Mouse (Mus musculus) cerebellum, postnatal 4 days (tissue): ENCODE results near the gene Flnb.

ENCODE experiments used
- DNase-seq, 2 experiments: peaks; one replicate each; pipeline ENCODE4 v3.0.0; 2022; ENCODE audit warnings: low spot score in 2 of 2, mixed read lengths in 1 of 2

The Flnb gene

GRCm38 (mm10) chr14:7899986-7900385 is 82.2 kb downstream of the Flnb start:
- DNase-seq, result no peak

DNA sequence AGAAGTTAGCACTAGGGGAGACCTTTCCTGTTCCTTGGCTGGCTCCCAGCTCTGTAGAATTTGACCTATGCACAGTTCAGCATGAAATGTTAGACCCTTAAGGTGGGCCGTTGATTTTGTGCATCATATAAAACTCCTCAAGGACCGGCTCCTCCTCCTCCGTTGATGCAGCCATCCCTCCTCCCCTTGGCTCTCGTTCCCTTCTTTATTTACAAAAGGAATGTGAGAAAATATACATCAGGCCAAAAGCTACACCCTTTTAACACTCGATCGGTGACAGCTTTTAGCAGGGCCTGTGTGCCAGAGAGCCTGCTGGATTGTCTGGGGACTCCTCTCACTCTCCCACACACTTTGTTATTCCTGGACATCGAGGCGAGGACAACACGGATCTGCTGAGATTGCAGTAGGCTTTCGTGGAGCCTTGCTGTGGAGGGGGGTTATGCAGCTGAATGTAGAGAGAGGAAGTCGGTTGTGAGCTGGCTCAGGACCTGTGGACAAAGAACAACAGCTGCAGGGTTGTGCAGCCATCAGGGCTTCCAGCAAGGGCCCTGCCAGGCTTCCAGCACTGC is 82.8 kb downstream of the Flnb start:
- DNase-seq, result no peak

DNA sequence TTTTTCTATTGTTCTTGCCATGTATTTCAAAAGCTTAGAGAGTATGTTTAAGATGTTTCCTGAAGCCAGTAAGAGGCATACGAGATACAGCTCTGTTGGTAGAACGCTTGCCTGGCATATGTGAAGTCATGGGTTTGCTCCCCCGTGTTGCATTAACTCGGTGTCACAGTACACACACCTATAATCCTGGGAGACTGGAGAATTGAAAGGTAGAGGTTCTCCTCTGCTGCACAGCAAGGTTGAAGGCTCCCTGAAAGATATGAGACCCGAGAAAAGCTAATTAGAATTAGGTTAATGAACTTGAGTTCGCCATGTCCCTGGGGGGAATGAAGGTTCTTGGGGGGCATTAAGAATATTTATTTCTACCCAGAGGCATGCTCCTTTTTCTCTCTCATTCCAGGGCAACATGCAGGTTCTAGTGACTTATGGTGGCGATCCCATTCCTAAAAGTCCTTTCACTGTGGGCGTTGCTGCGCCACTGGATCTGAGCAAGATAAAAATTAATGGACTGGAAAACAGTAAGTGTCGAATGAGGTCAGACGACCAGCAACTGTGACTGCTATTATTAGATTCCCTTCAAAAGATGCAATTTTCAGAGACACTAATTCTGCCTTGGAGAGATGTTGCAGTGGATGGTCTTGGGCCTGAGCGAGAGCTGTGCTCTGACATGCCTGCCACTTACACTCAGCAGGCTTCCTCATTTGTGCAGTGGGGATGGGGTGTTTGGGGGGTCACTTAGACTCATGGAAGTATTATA is 83.9 kb downstream of the Flnb start:
- DNase-seq, result no peak

GRCm38 (mm10) chr14:7907058-7907457 is 89.3 kb downstream of the Flnb start:
- DNase-seq, result no peak

GRCm38 (mm10) chr14:7909472-7909871 is 91.7 kb downstream of the Flnb start:
- no peak for DNase-seq

DNA sequence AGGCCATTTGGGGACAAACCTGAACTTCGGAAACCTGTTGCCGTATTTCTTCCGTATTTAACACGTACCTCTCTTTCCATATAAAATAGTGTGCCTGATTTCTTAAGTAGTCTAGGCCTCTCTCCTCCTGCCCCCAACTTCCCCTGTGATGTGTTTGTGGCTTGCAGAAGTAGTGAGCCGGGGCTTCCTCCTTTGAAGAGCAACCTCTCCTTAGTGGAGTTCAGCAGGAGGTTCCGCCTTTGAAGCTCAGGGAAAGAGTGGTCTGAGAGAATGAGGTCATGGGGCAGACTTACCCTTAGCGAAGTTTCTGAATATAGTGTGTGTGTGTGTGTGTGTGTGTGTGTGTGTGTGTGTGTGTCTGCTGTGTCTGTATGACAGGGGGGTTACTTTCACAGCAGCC is 96.1 kb downstream of the Flnb start:
- DNase-seq, result no peak

DNA sequence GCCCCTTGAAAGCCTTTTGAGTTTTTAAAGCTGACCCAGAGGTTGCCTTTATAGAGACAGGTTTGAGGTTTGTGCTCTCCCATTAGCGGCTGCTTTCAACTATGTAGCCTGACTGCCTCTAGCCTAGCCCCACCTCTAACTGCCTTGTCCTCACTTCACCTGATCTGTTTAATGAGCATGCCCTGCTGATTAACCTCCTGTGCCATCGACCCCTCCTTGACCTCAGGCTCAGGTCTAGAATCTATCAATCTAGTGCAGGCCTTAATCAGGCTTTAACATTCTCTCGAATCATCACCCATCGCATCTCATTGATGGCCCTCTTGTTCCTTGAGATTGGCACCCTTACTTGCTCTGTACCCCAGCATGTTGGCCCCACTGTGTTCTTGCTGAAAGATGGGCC is 96.7 kb downstream of the Flnb start:
- DNase-seq, result no peak

- no peak for DNase-seq
These were observed 100.6 kb downstream of the Flnb start for GRCm38 (mm10) chr14:7918150-7918991.

DNA sequence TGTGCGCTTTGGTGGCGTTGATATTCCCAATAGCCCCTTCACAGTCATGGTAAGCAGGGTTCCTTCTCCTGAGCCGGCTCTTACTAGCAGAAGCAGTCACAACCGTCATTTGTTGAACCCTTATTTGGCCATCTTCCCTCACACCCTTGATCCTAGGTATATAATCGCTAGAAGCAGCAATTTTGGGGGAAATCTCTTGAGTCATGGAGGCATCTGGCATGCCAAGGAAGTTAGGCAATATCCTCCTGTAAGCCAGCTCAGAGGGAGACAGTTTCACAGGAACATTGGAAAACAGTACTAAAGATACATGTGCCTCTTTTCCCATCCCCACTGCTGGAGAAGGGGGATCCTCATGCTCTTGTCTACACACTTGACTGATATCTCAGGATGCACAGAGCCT is 101.6 kb downstream of the Flnb start:
- no peak for DNase-seq

DNA sequence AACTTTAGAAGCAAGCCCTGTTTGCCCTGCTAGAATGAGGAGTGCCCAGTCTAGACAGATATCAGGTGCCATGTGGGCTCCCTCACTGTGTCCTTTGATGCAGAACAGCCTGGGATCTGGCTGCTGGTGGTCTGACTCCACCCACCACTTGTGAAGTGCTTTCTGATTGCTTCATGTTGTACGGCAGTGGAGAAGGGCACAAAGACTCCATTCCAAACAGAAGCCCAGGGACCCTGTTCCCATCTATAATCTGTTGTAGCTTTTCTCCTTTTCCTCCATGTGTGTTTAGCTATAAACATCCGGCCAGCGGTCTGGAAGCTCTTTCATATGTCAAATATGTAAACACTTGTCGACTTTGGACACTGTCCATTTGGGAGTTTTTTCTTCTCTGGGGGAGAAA is 102.2 kb downstream of the Flnb start:
- no peak for DNase-seq

- DNase-seq, result no peak
These were observed 103.7 kb downstream of the Flnb start for GRCm38 (mm10) chr14:7921459-7921858.

DNA sequence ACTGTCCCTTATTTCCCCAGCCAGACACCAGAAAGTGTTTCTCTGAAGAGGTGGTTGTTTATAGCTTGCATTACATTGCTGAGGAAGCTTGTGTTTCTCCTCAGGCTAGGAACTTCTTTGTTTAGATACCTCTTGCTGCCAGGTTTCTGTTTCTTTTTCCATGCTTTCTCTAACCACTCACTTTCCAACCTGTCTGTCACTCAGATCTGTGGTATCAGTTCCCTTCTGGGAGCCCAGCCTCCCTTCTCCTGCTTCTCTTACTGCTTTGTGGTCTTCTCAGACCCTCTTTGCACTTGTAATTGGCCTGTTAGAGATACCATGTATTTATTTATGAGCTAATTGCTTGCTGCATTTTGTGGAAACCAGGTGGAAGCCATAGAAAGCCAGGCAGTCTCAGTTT is 105.9 kb downstream of the Flnb start:
- DNase-seq, result no peak

DNA sequence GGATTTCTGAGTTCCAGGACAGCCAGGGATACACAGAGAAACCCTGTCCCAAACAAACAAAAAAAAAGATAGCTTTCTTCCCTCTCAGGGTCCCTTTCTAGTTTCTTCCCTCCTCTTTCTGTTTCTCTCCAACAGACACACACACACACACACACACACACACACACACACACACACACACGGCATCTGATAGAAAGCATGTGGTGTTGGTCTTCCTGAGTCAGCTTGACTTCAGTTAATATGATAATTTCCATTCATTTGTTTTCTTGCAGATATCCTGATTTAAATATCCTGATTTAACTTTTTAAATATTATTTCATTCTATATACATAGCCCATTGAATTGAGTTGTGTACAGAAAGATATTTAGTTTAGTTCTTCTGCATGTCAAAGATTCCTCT is 110.6 kb downstream of the Flnb start:
- DNase-seq, result no peak

- DNase-seq, result no peak
These were observed 111.3 kb downstream of the Flnb start for GRCm38 (mm10) chr14:7929029-7929428.

- DNase-seq, result no peak
These were observed 114.4 kb downstream of the Flnb start for GRCm38 (mm10) chr14:7932151-7932550.

DNA sequence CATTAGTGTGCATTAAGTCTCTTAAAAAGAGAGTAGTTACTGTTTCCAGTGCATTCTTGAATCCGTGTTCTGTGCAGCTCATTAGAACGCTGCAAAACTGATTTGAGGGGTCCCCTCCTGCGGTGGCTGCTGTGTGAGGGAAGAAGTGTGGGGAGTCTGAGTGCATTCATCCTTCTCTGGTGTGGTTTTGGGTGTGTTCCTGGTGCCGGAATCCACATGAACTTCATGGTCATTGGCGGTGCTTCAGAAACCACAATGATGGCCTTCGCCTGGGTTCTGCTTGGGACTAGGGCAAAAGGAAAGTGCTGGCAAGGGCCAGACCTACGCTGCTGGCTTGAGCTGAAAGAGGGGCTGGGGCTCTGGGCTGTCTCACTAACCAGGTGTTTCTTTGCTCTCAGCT is 116.4 kb downstream of the Flnb start:
- DNase-seq, result no peak

GRCm38 (mm10) chr14:7937052-7937630 is 119.4 kb downstream of the Flnb start:
- DNase-seq, result no peak

DNA sequence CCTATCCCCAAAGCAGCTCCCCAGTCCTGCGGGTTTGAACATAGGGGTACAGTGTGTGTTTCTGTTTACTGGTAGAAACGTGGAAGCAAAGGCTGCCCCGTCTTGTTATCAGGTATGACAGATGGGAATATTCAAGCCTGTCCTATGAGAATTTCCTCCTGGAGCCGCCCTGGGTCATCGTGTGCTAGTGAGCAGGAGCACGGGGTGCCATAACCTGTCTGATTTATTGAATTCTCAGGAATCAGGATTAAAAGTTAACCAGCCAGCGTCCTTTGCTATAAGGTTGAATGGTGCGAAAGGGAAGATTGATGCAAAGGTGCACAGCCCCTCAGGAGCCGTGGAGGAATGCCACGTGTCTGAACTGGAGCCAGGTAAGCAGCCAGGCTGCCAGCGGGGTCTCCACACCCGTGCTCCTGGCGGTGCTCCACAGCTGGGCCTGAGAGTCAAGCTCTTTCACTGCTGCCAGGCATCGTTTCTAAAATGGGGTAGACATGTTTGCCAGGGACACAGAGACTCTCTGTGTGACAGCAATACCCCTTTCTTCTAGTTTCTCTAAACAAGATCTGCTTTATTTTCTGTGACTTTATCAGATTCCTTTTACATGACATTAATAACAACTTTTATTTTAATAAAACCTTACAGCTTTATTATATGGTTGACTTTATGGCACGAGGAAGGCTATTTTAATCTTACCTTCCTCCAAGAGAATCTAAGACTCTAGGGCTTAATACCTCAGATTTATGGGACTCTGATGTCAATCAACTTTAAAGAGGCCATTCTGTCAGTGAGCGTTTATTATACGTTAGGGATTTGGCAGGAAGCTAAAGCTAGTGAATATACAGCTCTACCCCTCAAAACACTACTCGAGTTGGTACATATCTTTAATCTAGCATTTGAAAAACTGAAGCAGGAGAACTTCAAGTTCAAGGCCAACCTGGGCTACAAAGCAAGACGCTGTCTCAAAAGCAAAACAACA is 121.3 kb downstream of the Flnb start:
- no peak for DNase-seq

GRCm38 (mm10) chr14:7941413-7941812 is 123.7 kb downstream of the Flnb start:
- DNase-seq, result no peak

DNA sequence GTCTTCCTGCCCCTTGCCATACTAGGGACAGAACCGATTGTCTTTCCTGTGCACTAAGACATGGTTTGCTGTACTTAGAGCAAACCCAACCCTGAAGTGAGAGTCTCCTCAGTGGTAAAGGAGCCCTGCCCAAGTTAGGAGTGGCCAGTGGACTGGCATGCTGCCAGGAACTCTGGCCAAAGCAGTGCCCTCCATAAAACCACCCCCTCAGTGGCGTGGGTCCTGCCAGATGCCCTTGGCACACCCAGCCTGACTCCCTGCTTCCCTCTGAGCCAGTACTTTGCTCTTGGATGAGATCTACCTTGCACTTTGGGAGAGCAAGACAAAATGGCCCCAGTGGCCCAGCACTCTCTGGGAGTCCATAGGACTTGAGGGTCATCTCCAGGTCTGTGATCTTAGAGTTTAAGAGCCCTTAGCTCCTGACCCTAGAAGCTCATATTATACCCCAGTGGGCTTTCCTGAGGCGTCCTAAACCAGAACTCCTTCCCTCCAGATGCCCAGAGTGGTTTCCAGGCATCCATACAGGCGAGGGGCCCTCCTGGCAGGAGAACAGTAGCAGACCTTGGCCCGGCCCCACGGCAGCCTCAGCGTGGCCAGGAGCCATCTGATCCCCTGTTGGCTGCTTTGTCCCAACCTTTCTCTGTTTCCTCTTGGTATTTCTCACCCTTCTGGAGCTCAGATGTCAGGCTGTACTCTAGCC is 125.5 kb downstream of the Flnb start:
- DNase-seq, result peak in 1 of 2 experiments; percentile 58

GRCm38 (mm10) chr14:7943801-7944135 is 126.0 kb downstream of the Flnb start:
- DNase-seq, result no peak
